Mouse (Mus musculus) ES-E14 (cell line): ENCODE results near the gene 1600015I10Rik. TPM values are rescaled to one million over a fixed set of nuclear protein-coding genes. Genes with fewer than 3 reads are reported as not detected.

Source experiments
- DNase-seq: peaks from one replicate; pipeline ENCODE4 v3.0.0-alpha.2; 2013; ENCODE audit warnings: low read depth, low spot score
- H3K27ac ChIP-seq: 2 replicates; pipeline ENCODE4 v1.5.1; 2012; ENCODE audit warnings: low read depth, mild to moderate bottlenecking, low read length, moderate library complexity, mixed read lengths; ENCODE audit not compliant: poor library complexity, insufficient read depth, severe bottlenecking
- H3K36me3 ChIP-seq: 2 replicates; pipeline ENCODE4 v1.6.1; 2012; ENCODE audit warnings: mild to moderate bottlenecking, low read length, moderate library complexity, mixed read lengths; ENCODE audit not compliant: control insufficient read depth, poor library complexity, insufficient read depth, severe bottlenecking
- H3K4me1 ChIP-seq, 2 experiments: fragments of 150-350 bp in 1 of 2; sonication (generic) in 1 of 2; 2 replicates each; pipeline ENCODE4 v1.6.1; 2012; ENCODE audit warnings: low read length in 2 of 2, mild to moderate bottlenecking in 1 of 2, mixed read lengths in 1 of 2; ENCODE audit not compliant: control insufficient read depth in 2 of 2, insufficient read depth in 2 of 2, poor library complexity in 1 of 2
- H3K4me3 ChIP-seq, 2 experiments: fragments of 150-350 bp in 1 of 2; sonication (generic) in 1 of 2; 2 replicates each; pipeline ENCODE4 v1.5.1; 2012; ENCODE audit warnings: low read length in 2 of 2, low read depth in 1 of 2, mild to moderate bottlenecking in 1 of 2, mixed read lengths in 1 of 2; ENCODE audit not compliant: insufficient read depth in 1 of 2, poor library complexity in 1 of 2, severe bottlenecking in 1 of 2
- H3K9ac ChIP-seq: 2 replicates; pipeline ENCODE4 v1.6.1; 2012; ENCODE audit warnings: low read depth, mild to moderate bottlenecking, low read length, mixed read lengths; ENCODE audit not compliant: poor library complexity, insufficient read depth, severe bottlenecking
- H3K9me3 ChIP-seq: fragments of 150-350 bp; sonication (generic); 2 replicates; pipeline ENCODE4 v1.6.1; 2012; ENCODE audit warnings: low read depth, mild to moderate bottlenecking, low read length; ENCODE audit not compliant: control insufficient read depth, insufficient read depth
- CHD2 ChIP-seq: IDR thresholded peaks from 2 replicates; pipeline ENCODE4 v1.6.1; 2014; ENCODE audit warnings: mild to moderate bottlenecking, low read depth, low read length, inconsistent platforms
- HCFC1 ChIP-seq: IDR thresholded peaks from 2 replicates; pipeline ENCODE4 v1.6.1; 2012; ENCODE audit warnings: low read length, inconsistent platforms, borderline replicate concordance; ENCODE audit not compliant: insufficient read depth
- MAFK ChIP-seq: IDR thresholded peaks from 2 replicates; pipeline ENCODE4 v1.6.1; 2014; ENCODE audit warnings: mild to moderate bottlenecking, low read depth, low read length, inconsistent platforms; ENCODE audit not compliant: insufficient read depth
- ZC3H11A ChIP-seq: IDR thresholded peaks from 2 replicates; pipeline ENCODE4 v1.6.1; 2012; ENCODE audit warnings: low read depth, mild to moderate bottlenecking, inconsistent platforms, low read length, borderline replicate concordance
- ZNF384 ChIP-seq: IDR thresholded peaks from 2 replicates; pipeline ENCODE4 v1.6.1; 2012; ENCODE audit warnings: low read depth, low read length, inconsistent platforms
- in situ Hi-C, 2 experiments: fragments of 600-800 bp; cut with MboI; formaldehyde crosslinking; loops; one replicate each; pipeline ENCODE4 v1.15.1; 2025; ENCODE audit warnings: low sequenced_read_pairs in 2 of 2, inconsistent platforms in 1 of 2; ENCODE audit not compliant: unreplicated experiment in 2 of 2
- total RNA-seq: library from RNA; depleted of rRNA; stranded (reverse); fragments of 300-350 nt; gene quantifications from 2 replicates; pipeline ENCODE4 v1.2.3, GENCODE M21; 2012

Gene 1600015I10Rik
- total RNA-seq, 1 experiment, result not detected

GRCm38 (mm10) chr6:48906371-48906770 lies 23.3 kb upstream of the 1600015I10Rik start:
- no peak overlapping the region for H3K9ac ChIP-seq
- H3K9me3 ChIP-seq, result no peaks in the 10 kb centered on the region; the same call in 1 of the 2 replicates
- H3K36me3 ChIP-seq, result no peaks in the 10 kb centered on the region
- in situ Hi-C loops, result no loop called here
- H3K4me3 ChIP-seq, result no peak overlapping the region
- DNase-seq, result no peak
- TF ChIP-seq MAFK (no peak), CHD2 (no peak), ZC3H11A (no peak), ZNF384 (no peak), HCFC1 (no peak)
- H3K27ac ChIP-seq, result no peak overlapping the region
- no peaks in the 10 kb centered on the region for H3K4me1 ChIP-seq

GRCm38 (mm10) chr6:48909229-48909628 lies 20.5 kb upstream of the 1600015I10Rik start:
- in situ Hi-C loops, result no loop called here
- Histone ChIP-seq H3K9me3 (no peaks in the 10 kb centered on the region), H3K4me3 (no peak overlapping the region), H3K36me3 (no peaks in the 10 kb centered on the region), H3K27ac (no peak overlapping the region), H3K9ac (no peak overlapping the region), H3K4me1 (no peaks in the 10 kb centered on the region)
- DNase-seq, result no peak
- TF ChIP-seq ZC3H11A (no peak), MAFK (no peak), HCFC1 (no peak), ZNF384 (no peak), CHD2 (no peak)

GRCm38 (mm10) chr6:48912033-48912432 lies 17.7 kb upstream of the 1600015I10Rik start:
- in situ Hi-C loops, result no loop called here
- DNase-seq, result peak; percentile 26
- Histone ChIP-seq H3K27ac (no peak overlapping the region), H3K4me1 (no peaks in the 10 kb centered on the region), H3K9ac (no peak overlapping the region), H3K36me3 (no peaks in the 10 kb centered on the region), H3K4me3 (no peak overlapping the region), H3K9me3 (no peaks in the 10 kb centered on the region)
- TF ChIP-seq HCFC1 (no peak), CHD2 (no peak), ZC3H11A (no peak), ZNF384 (no peak), MAFK (no peak)

GRCm38 (mm10) chr6:48913587-48913986 lies 16.1 kb upstream of the 1600015I10Rik start:
- H3K4me1 ChIP-seq, result no peaks in the 10 kb centered on the region
- H3K9me3 ChIP-seq, result no peaks in the 10 kb centered on the region
- in situ Hi-C loops, result no loop called here
- TF ChIP-seq MAFK (no peak), ZC3H11A (no peak), CHD2 (no peak), ZNF384 (no peak), HCFC1 (no peak)
- DNase-seq, result no peak
- H3K36me3 ChIP-seq, result no peaks in the 10 kb centered on the region
- no peak overlapping the region for H3K9ac ChIP-seq
- no peak overlapping the region for H3K4me3 ChIP-seq
- no peak overlapping the region for H3K27ac ChIP-seq

- Histone ChIP-seq H3K9ac (no peak overlapping the region), H3K27ac (no peak overlapping the region), H3K36me3 (no peaks in the 10 kb centered on the region), H3K4me1 (no peaks in the 10 kb centered on the region), H3K9me3 (no peaks in the 10 kb centered on the region), H3K4me3 (no peak overlapping the region)
- DNase-seq, result no peak
- TF ChIP-seq ZC3H11A (no peak), HCFC1 (no peak), MAFK (no peak), ZNF384 (no peak), CHD2 (no peak)
- in situ Hi-C loops, result no loop called here
Observed at GRCm38 (mm10) chr6:48949596-48949995, 19.9 kb downstream of the 1600015I10Rik start.
